Mouse (Mus musculus) hindbrain, embryonic 12.5 days (tissue): ENCODE results near the gene Plch2. TPM values are rescaled to one million over a fixed set of nuclear protein-coding genes. Genes with fewer than 3 reads are reported as not detected.

ENCODE experiments used
- polyA plus RNA-seq: library from polyadenylated mRNA; unstranded; fragments of >200 nt; fragmentation: Nextera tagmentation; extraction: Ambion mirVana; gene quantifications from 2 replicates; pipeline ENCODE4 v1.2.1, GENCODE M21; 2016

Gene Plch2
- polyA plus RNA-seq, 1 experiment from 2014 or later, result 5.5 TPM

Other genes starting within 250 kb of the Plch2 start
- 0.27 and 0.72 TPM in 2 replicates for gene Ttc34, start 219.3 kb downstream of the Plch2 start, polyA plus RNA-seq
- gene Mmel1, start 187.2 kb downstream of the Plch2 start, polyA plus RNA-seq, result 0.40 and 0.41 TPM in 2 replicates
- gene Fam213b, start 157.6 kb downstream of the Plch2 start, polyA plus RNA-seq, result 38.0 and 40.2 TPM in 2 replicates
- gene Tnfrsf14, start 128.2 kb downstream of the Plch2 start, polyA plus RNA-seq, result 0.79 and 0.97 TPM in 2 replicates
- gene Hes5, start 95.9 kb downstream of the Plch2 start, polyA plus RNA-seq, result 293 and 329 TPM in 2 replicates
- 42.5 and 44.5 TPM in 2 replicates for gene Pank4, start 92.7 kb downstream of the Plch2 start, polyA plus RNA-seq
- gene Pex10, start 10.2 kb upstream of the Plch2 start, polyA plus RNA-seq, result 18.0 and 18.4 TPM in 2 replicates
- 130 and 137 TPM in 2 replicates for gene Rer1, start 29.6 kb upstream of the Plch2 start, polyA plus RNA-seq
- 7.7 and 8.0 TPM in 2 replicates for gene Morn1, start 29.8 kb upstream of the Plch2 start, polyA plus RNA-seq
- gene Ski, start 165.8 kb upstream of the Plch2 start, polyA plus RNA-seq, result 12.6 and 13.5 TPM in 2 replicates
- 90.8 and 98.6 TPM in 2 replicates for gene Faap20, start 193.0 kb upstream of the Plch2 start, polyA plus RNA-seq